Mouse (Mus musculus): ENCODE results near the gene Cysrt1.

The Cysrt1 gene

GRCm38 (mm10) chr2:25200631-25201030, 41.6 kb downstream of the Cysrt1 start:
- peak; percentile 91 for DNase-seq

- peak; percentile 92 for DNase-seq
Measured at GRCm38 (mm10) chr2:25197946-25198345, 44.3 kb downstream of the Cysrt1 start.

- peak; percentile 93 for DNase-seq
Measured at GRCm38 (mm10) chr2:25197191-25197590, 45.1 kb downstream of the Cysrt1 start.

GRCm38 (mm10) chr2:25196172-25196954, 45.9 kb downstream of the Cysrt1 start, which contains the start of gene Tor4a:
Tor4a (minus strand) TSS chr2:25196886.
- peak; percentile 100 for DNase-seq

GRCm38 (mm10) chr2:25195211-25196156, 46.8 kb downstream of the Cysrt1 start:
- DNase-seq: peak; percentile 99

GRCm38 (mm10) chr2:25194486-25195171, 47.6 kb downstream of the Cysrt1 start:
- DNase-seq: peak; percentile 96

- DNase-seq: peak; percentile 93
Measured at GRCm38 (mm10) chr2:25194006-25194405, 48.2 kb downstream of the Cysrt1 start.

GRCm38 (mm10) chr2:25193330-25193770, 48.9 kb downstream of the Cysrt1 start:
- DNase-seq: peak; percentile 99

All from heart, adult 11 months (tissue).